Mouse (Mus musculus): Measurements from ENCODE around the gene Pdlim3. TPM values are rescaled to one million over a fixed set of nuclear protein-coding genes. Genes with fewer than 3 reads are reported as not detected.
A peak's percentile ranks its signal among the peaks of the same experiment; 100 is the strongest.
"Not testable (repeated sequence)": the region's sequence is repeated elsewhere in the genome, so short reads cannot be mapped to it uniquely, and the experiment has no call there.

Gene Pdlim3
- polyA plus RNA-seq (2015; fragmentation: Nextera tagmentation; extraction: Ambion mirVana) = 78.9 and 107 TPM in 2 replicates

GRCm38 (mm10) chr8:45885202-45885685 lies at the start of gene Pdlim3:
Pdlim3 (plus strand) TSS chr8:45885461.
- Histone ChIP-seq H3K4me3 (replicated peaks) (peak within 1 kb of the TSS; percentile 39), H3K27me3 (no peaks in the 10 kb centered on the region), H3K4me1 (peaks cover 12% of the 10 kb centered on the region), H3K9me3 (replicated peaks) (no peaks in the 10 kb centered on the region), H3K27ac (replicated peaks) (no peak within 1 kb of the TSS; the same call in 1 of the 2 replicates), H3K4me2 (replicated peaks) (peak within 1 kb of the TSS; percentile 76), H3K36me3 (no peaks in the 10 kb centered on the region), H3K9ac (0 out of 2 replicates have a peak within 1 kb of the TSS, but pooled peaks have one; percentile 7)
- 2% methylated on average over 22 of the region's 22 CpGs for WGBS
- peak; percentile 72 for ATAC-seq (ENCODE audit: insufficient number of reproducible peaks, low FRiP score, low TSS enrichment, low read depth)

GRCm38 (mm10) chr8:45843306-45843705 lies 42.0 kb upstream of the Pdlim3 start:
- Histone ChIP-seq H3K4me3 (replicated peaks) (no peak overlapping the region), H3K9ac (no peak overlapping the region), H3K9me3 (replicated peaks) (no peaks in the 10 kb centered on the region), H3K27me3 (no peaks in the 10 kb centered on the region), H3K4me2 (replicated peaks) (no peak overlapping the region), H3K27ac (replicated peaks) (no peak overlapping the region), H3K36me3 (no peaks in the 10 kb centered on the region), H3K4me1 (peaks cover 4% of the 10 kb centered on the region; the same call in 1 of the 2 replicates)
- WGBS = 76% methylated on average over 5 of the region's 5 CpGs
- ATAC-seq (ENCODE audit: insufficient number of reproducible peaks, low FRiP score, low TSS enrichment, low read depth) = no peak

- no peaks in the 10 kb centered on the region for H3K27me3 ChIP-seq
- no peak overlapping the region for H3K4me3 ChIP-seq (replicated peaks)
- H3K4me1 ChIP-seq = peaks cover 4% of the 10 kb centered on the region; the same call in 1 of the 2 replicates
- H3K9me3 ChIP-seq (replicated peaks) = no peaks in the 10 kb centered on the region
- ATAC-seq (ENCODE audit: insufficient number of reproducible peaks, low FRiP score, low TSS enrichment, low read depth) = no peak
- no peak overlapping the region for H3K27ac ChIP-seq (replicated peaks)
- WGBS = 66% methylated on average over 6 of the region's 6 CpGs
- no peaks in the 10 kb centered on the region for H3K36me3 ChIP-seq
- no peak overlapping the region for H3K9ac ChIP-seq
- no peak overlapping the region for H3K4me2 ChIP-seq (replicated peaks)
Observed at GRCm38 (mm10) chr8:45844097-45844885, 41.0 kb upstream of the Pdlim3 start.

- Histone ChIP-seq H3K27me3 (no peaks in the 10 kb centered on the region), H3K4me2 (replicated peaks) (no peak overlapping the region), H3K36me3 (no peaks in the 10 kb centered on the region), H3K9ac (no peak overlapping the region), H3K4me1 (peaks cover 4% of the 10 kb centered on the region; the same call in 1 of the 2 replicates), H3K4me3 (replicated peaks) (no peak overlapping the region), H3K9me3 (replicated peaks) (no peaks in the 10 kb centered on the region), H3K27ac (replicated peaks) (no peak overlapping the region; the same call in 1 of the 2 replicates)
- 61% methylated on average over 14 of the region's 14 CpGs for WGBS
- no peak for ATAC-seq (ENCODE audit: insufficient number of reproducible peaks, low FRiP score, low TSS enrichment, low read depth)
Observed at GRCm38 (mm10) chr8:45844911-45845481, 40.3 kb upstream of the Pdlim3 start.

- Histone ChIP-seq H3K9me3 (replicated peaks) (no peaks in the 10 kb centered on the region), H3K36me3 (no peaks in the 10 kb centered on the region), H3K27ac (replicated peaks) (no peak overlapping the region), H3K4me2 (replicated peaks) (no peak overlapping the region), H3K4me3 (replicated peaks) (no peak overlapping the region), H3K27me3 (no peaks in the 10 kb centered on the region), H3K9ac (no peak overlapping the region), H3K4me1 (peaks cover 4% of the 10 kb centered on the region; the same call in 1 of the 2 replicates)
- WGBS = 64% methylated on average over 4 of the region's 4 CpGs
- ATAC-seq (ENCODE audit: insufficient number of reproducible peaks, low FRiP score, low TSS enrichment, low read depth) = no peak
Observed at GRCm38 (mm10) chr8:45845906-45846305, 39.4 kb upstream of the Pdlim3 start.

- ATAC-seq (ENCODE audit: insufficient number of reproducible peaks, low FRiP score, low TSS enrichment, low read depth) = no peak
- Histone ChIP-seq H3K4me2 (replicated peaks) (no peak overlapping the region), H3K4me3 (replicated peaks) (no peak overlapping the region), H3K9me3 (replicated peaks) (no peaks in the 10 kb centered on the region), H3K9ac (no peak overlapping the region), H3K36me3 (no peaks in the 10 kb centered on the region), H3K27me3 (no peaks in the 10 kb centered on the region), H3K4me1 (peaks cover 11% of the 10 kb centered on the region), H3K27ac (replicated peaks) (no peak overlapping the region)
- 87% methylated on average over 4 of the region's 4 CpGs for WGBS
Observed at GRCm38 (mm10) chr8:45855118-45855517, 30.1 kb upstream of the Pdlim3 start.

GRCm38 (mm10) chr8:45857734-45858133 lies 27.5 kb upstream of the Pdlim3 start:
- Histone ChIP-seq H3K4me1 (peaks cover 11% of the 10 kb centered on the region), H3K9me3 (replicated peaks) (no peaks in the 10 kb centered on the region), H3K4me3 (replicated peaks) (no peak overlapping the region), H3K27me3 (no peaks in the 10 kb centered on the region), H3K36me3 (no peaks in the 10 kb centered on the region), H3K4me2 (replicated peaks) (no peak overlapping the region), H3K9ac (no peak overlapping the region), H3K27ac (replicated peaks) (no peak overlapping the region)
- no peak; the same call in 1 of the 2 replicates for ATAC-seq (ENCODE audit: insufficient number of reproducible peaks, low FRiP score, low TSS enrichment, low read depth)
- WGBS = 35% methylated on average over 5 of the region's 5 CpGs

- Histone ChIP-seq H3K27me3 (no peaks in the 10 kb centered on the region), H3K4me1 (peaks cover 11% of the 10 kb centered on the region), H3K27ac (replicated peaks) (0 out of 2 replicates have a peak overlapping the region, but pooled peaks have one; percentile 28), H3K9me3 (replicated peaks) (no peaks in the 10 kb centered on the region), H3K36me3 (no peaks in the 10 kb centered on the region), H3K9ac (no peak overlapping the region), H3K4me2 (replicated peaks) (no peak overlapping the region), H3K4me3 (replicated peaks) (no peak overlapping the region)
- WGBS = 15% methylated on average over 9 of the region's 9 CpGs
- ATAC-seq (ENCODE audit: insufficient number of reproducible peaks, low FRiP score, low TSS enrichment, low read depth) = no peak
Observed at GRCm38 (mm10) chr8:45858391-45858790, 26.9 kb upstream of the Pdlim3 start.

GRCm38 (mm10) chr8:45871587-45871986 lies 13.7 kb upstream of the Pdlim3 start:
- H3K4me2 ChIP-seq (replicated peaks); ATAC-seq (ENCODE audit: insufficient number of reproducible peaks, low FRiP score, low TSS enrichment, low read depth); H3K36me3 ChIP-seq; H3K9ac ChIP-seq; H3K9me3 ChIP-seq (replicated peaks); H3K4me3 ChIP-seq (replicated peaks); H3K27ac ChIP-seq (replicated peaks); H3K27me3 ChIP-seq: not testable (repeated sequence)
- WGBS = 76% methylated on average over 11 of the region's 11 CpGs
- peaks cover 11% of the 10 kb centered on the region for H3K4me1 ChIP-seq

GRCm38 (mm10) chr8:45872077-45872476 lies 13.2 kb upstream of the Pdlim3 start:
- no peaks in the 10 kb centered on the region for H3K36me3 ChIP-seq
- H3K27me3 ChIP-seq = no peaks in the 10 kb centered on the region
- no peak overlapping the region for H3K27ac ChIP-seq (replicated peaks)
- H3K4me3 ChIP-seq (replicated peaks) = no peak overlapping the region
- 49% methylated on average over 7 of the region's 7 CpGs for WGBS
- no peak overlapping the region for H3K4me2 ChIP-seq (replicated peaks)
- H3K4me1 ChIP-seq = peaks cover 11% of the 10 kb centered on the region
- H3K9ac ChIP-seq = no peak overlapping the region
- ATAC-seq (ENCODE audit: insufficient number of reproducible peaks, low FRiP score, low TSS enrichment, low read depth) = no peak
- H3K9me3 ChIP-seq (replicated peaks) = no peaks in the 10 kb centered on the region

GRCm38 (mm10) chr8:45874945-45875626 lies 10.2 kb upstream of the Pdlim3 start:
- whole genome bisulfite sequencing = 26% methylated on average over 10 of the region's 10 CpGs
- H3K9ac ChIP-seq = no peak overlapping the region

More at GRCm38 (mm10) chr8:45874945-45875626, 10.2 kb upstream of the Pdlim3 start:
- no peaks in the 10 kb centered on the region for H3K36me3 ChIP-seq
- no peaks in the 10 kb centered on the region for H3K27me3 ChIP-seq
- peak overlapping the region; percentile 82 for H3K27ac ChIP-seq (replicated peaks)
- no peaks in the 10 kb centered on the region for H3K9me3 ChIP-seq (replicated peaks)
- peak; percentile 81 for ATAC-seq (ENCODE audit: insufficient number of reproducible peaks, low FRiP score, low TSS enrichment, low read depth)
- H3K4me3 ChIP-seq (replicated peaks) = no peak overlapping the region
- H3K4me2 ChIP-seq (replicated peaks) = peak overlapping the region; percentile 30
- peaks cover 11% of the 10 kb centered on the region for H3K4me1 ChIP-seq
